Mouse (Mus musculus) C2C12 (cell line): ENCODE data around the gene Ugt2a3.
"Not testable (repeated sequence)": the region's sequence is repeated elsewhere in the genome, so short reads cannot be mapped to it uniquely, and the experiment has no call there.

Experiments
- CTCF ChIP-seq: IDR thresholded peaks from one replicate; pipeline ENCODE4 v1.5.1; 2011; ENCODE audit not compliant: control insufficient read depth, insufficient read depth, insufficient read length
- USF1 ChIP-seq: IDR thresholded peaks from one replicate; pipeline ENCODE4 v1.6.1; 2011; ENCODE audit warnings: low read depth, mild to moderate bottlenecking, control low read depth, moderate library complexity

GRCm38 (mm10) chr5:87275986-87276385 is 61.0 kb downstream of the Ugt2a3 start:
- TF ChIP-seq CTCF, USF1: not testable (repeated sequence)
